Mouse (Mus musculus) CH12.LX (cell line): ENCODE results near the gene Rbm48. TPM values are rescaled to one million over a fixed set of nuclear protein-coding genes. Genes with fewer than 3 reads are reported as not detected.

Source experiments
- DNase-seq: peaks from one replicate; pipeline ENCODE4 v3.0.0-alpha.2; 2013; ENCODE audit errors: extremely low read depth
- H3K27ac ChIP-seq: 2 replicates; pipeline ENCODE4 v1.5.1; 2012; ENCODE audit warnings: low read depth, mild to moderate bottlenecking, control low read depth, moderate library complexity; ENCODE audit not compliant: insufficient read depth
- H3K27me3 ChIP-seq: replicated peaks from 2 replicates; pipeline ENCODE3; 2012; ENCODE audit warnings: inconsistent platforms
- H3K36me3 ChIP-seq, 2 experiments: replicated peaks in 1 of 2; 2 replicates each; pipeline versions ENCODE3 to v1.6.1; 2012; ENCODE audit warnings: inconsistent platforms in 1 of 2, low read length in 1 of 2, mild to moderate bottlenecking in 1 of 2, mixed read lengths in 1 of 2, moderate library complexity in 1 of 2; ENCODE audit not compliant: control insufficient read depth in 1 of 2, insufficient read depth in 1 of 2
- H3K4me1 ChIP-seq, 2 experiments: 2 replicates each; pipeline ENCODE4 v1.6.1; 2012; ENCODE audit warnings: inconsistent platforms in 1 of 2, moderate library complexity in 1 of 2; ENCODE audit not compliant: insufficient read depth in 2 of 2, control insufficient read depth in 1 of 2
- H3K4me2 ChIP-seq: 2 replicates; pipeline ENCODE4 v1.6.1; 2012; ENCODE audit warnings: low read depth, mild to moderate bottlenecking, control low read depth; ENCODE audit not compliant: poor library complexity, insufficient read depth, severe bottlenecking
- H3K4me3 ChIP-seq, 3 experiments: fragments of 150-350 bp in 1 of 3; sonication (generic) in 1 of 3; replicated peaks in 1 of 3; 2 replicates each; pipeline versions ENCODE3 to v1.5.1; 2011 to 2012; ENCODE audit warnings: low read depth in 2 of 3, low read length in 2 of 3, mild to moderate bottlenecking in 2 of 3, moderate library complexity in 2 of 3, control low read depth in 1 of 3, improper control_type of control experiment in 1 of 3, inconsistent platforms in 1 of 3, mixed read lengths in 1 of 3; ENCODE audit not compliant: poor library complexity in 1 of 3
- H3K79me2 ChIP-seq: replicated peaks from 2 replicates; pipeline ENCODE4 v1.6.1; 2012; ENCODE audit warnings: mild to moderate bottlenecking, moderate library complexity; ENCODE audit not compliant: control insufficient read depth, poor library complexity, insufficient read depth, severe bottlenecking; ENCODE audit errors: extremely low read depth
- H3K9ac ChIP-seq: 2 replicates; pipeline ENCODE4 v1.6.1; 2012; ENCODE audit warnings: low read depth, mild to moderate bottlenecking, control low read depth, moderate library complexity; ENCODE audit not compliant: insufficient read depth
- H3K9me3 ChIP-seq: replicated peaks from 2 replicates; pipeline ENCODE3; 2012; ENCODE audit warnings: low read length, inconsistent platforms, mixed read lengths
- CHD1 ChIP-seq: IDR thresholded peaks from 2 replicates; pipeline ENCODE4 v1.6.1; 2012; ENCODE audit warnings: low read depth, low read length, improper control_type of control experiment, inconsistent platforms
- ETS1 ChIP-seq: conservative IDR thresholded peaks from 2 replicates; pipeline ENCODE4 v1.6.1; 2012; ENCODE audit warnings: low read depth, mild to moderate bottlenecking, inconsistent platforms, low read length, improper control_type of control experiment, moderate library complexity
- HCFC1 ChIP-seq: IDR thresholded peaks from 2 replicates; pipeline ENCODE4 v1.6.1; 2012; ENCODE audit warnings: low read depth, mild to moderate bottlenecking, inconsistent platforms, low read length, improper control_type of control experiment
- IRF4 ChIP-seq: IDR thresholded peaks from 2 replicates; pipeline ENCODE4 v1.6.1; 2014; ENCODE audit warnings: low read depth, mild to moderate bottlenecking, inconsistent platforms, low read length, improper control_type of control experiment
- JUN ChIP-seq: IDR thresholded peaks from 2 replicates; pipeline ENCODE4 v1.6.1; 2011; ENCODE audit warnings: low read depth, mild to moderate bottlenecking, low read length, improper control_type of control experiment, moderate library complexity; ENCODE audit not compliant: insufficient read depth
- JUND ChIP-seq: conservative IDR thresholded peaks from 2 replicates; pipeline ENCODE4 v1.6.1; 2011; ENCODE audit warnings: low read depth, low read length, improper control_type of control experiment
- MAFK ChIP-seq: IDR thresholded peaks from 2 replicates; pipeline ENCODE4 v1.6.1; 2011; ENCODE audit warnings: low read length, improper control_type of control experiment; ENCODE audit not compliant: insufficient replicate concordance
- MAX ChIP-seq: IDR thresholded peaks from 2 replicates; pipeline ENCODE4 v1.6.1; 2011; ENCODE audit warnings: low read length, improper control_type of control experiment
- MAZ ChIP-seq: IDR thresholded peaks from 2 replicates; pipeline ENCODE4 v1.6.1; 2012; ENCODE audit warnings: low read depth, mild to moderate bottlenecking, inconsistent platforms, low read length, improper control_type of control experiment, moderate library complexity
- MXI1 ChIP-seq: IDR thresholded peaks from 2 replicates; pipeline ENCODE4 v1.6.1; 2011; ENCODE audit warnings: mild to moderate bottlenecking, low read depth, low read length, improper control_type of control experiment
- NELFE ChIP-seq: IDR thresholded peaks from 2 replicates; pipeline ENCODE4 v1.6.1; 2011; ENCODE audit warnings: low read depth, low read length, improper control_type of control experiment
- PAX5 ChIP-seq: IDR thresholded peaks from 2 replicates; pipeline ENCODE4 v1.6.1; 2012; ENCODE audit warnings: low read length, inconsistent platforms, mixed read lengths
- POLR2A ChIP-seq: IDR thresholded peaks from 2 replicates; pipeline ENCODE4 v1.6.1; 2011; ENCODE audit warnings: low read depth, mild to moderate bottlenecking, improper control_type of control experiment, low read length
- RAD21 ChIP-seq: IDR thresholded peaks from 2 replicates; pipeline ENCODE4 v1.6.1; 2011; ENCODE audit warnings: low read depth, mild to moderate bottlenecking, low read length, improper control_type of control experiment, moderate library complexity
- RCOR1 ChIP-seq: conservative IDR thresholded peaks from 2 replicates; pipeline ENCODE4 v1.6.1; 2012; ENCODE audit warnings: low read depth, mild to moderate bottlenecking, inconsistent platforms, low read length, improper control_type of control experiment
- SIN3A ChIP-seq: IDR thresholded peaks from 2 replicates; pipeline ENCODE4 v1.6.1; 2012; ENCODE audit warnings: low read length, improper control_type of control experiment, inconsistent platforms
- TCF12 ChIP-seq: IDR thresholded peaks from 2 replicates; pipeline ENCODE4 v1.6.1; 2014; ENCODE audit warnings: low read depth, mild to moderate bottlenecking, inconsistent platforms, low read length, improper control_type of control experiment
- UBTF ChIP-seq: IDR thresholded peaks from 2 replicates; pipeline ENCODE4 v1.6.1; 2012; ENCODE audit warnings: low read depth, mild to moderate bottlenecking, inconsistent platforms, low read length, improper control_type of control experiment, moderate library complexity
- ZC3H11A ChIP-seq: IDR thresholded peaks from 2 replicates; pipeline ENCODE4 v1.6.1; 2012; ENCODE audit warnings: low read depth, mild to moderate bottlenecking, inconsistent platforms, low read length, improper control_type of control experiment
- ZKSCAN1 ChIP-seq: IDR thresholded peaks from 2 replicates; pipeline ENCODE4 v1.6.1; 2012; ENCODE audit warnings: low read depth, inconsistent platforms, low read length, improper control_type of control experiment, borderline replicate concordance
- dilution Hi-C: fragments of 300-500 bp; cut with MboI; formaldehyde crosslinking; loops from 2 replicates; pipeline ENCODE4 v1.14.3; 2020; ENCODE audit warnings: low sequenced_read_pairs; ENCODE audit not compliant: extremely low pct_unique_long_range_greater_than_20kb, extremely low pct_ligation_motif_present
- in situ Hi-C: fragments of 300-500 bp; cut with MboI; formaldehyde crosslinking; loops from 3 replicates; pipeline ENCODE4 v1.14.3; 2019; ENCODE audit warnings: low sequenced_read_pairs, low pct_ligation_motif_present, low pct_unique_long_range_greater_than_20kb, mixed read lengths
- polyA plus RNA-seq: library from polyadenylated mRNA; unstranded; fragments of >175 nt; gene quantifications from 2 replicates; pipeline ENCODE4 v1.2.1, GENCODE M21; 2012; ENCODE audit warnings: low read depth; ENCODE audit not compliant: insufficient read length
- total RNA-seq, 2 experiments: library from RNA; depleted of rRNA; stranded (reverse); fragments of 300-350 nt in 1 of 2; fragments of >200 nt in 1 of 2; gene quantifications; 2 replicates each; pipeline ENCODE4 v1.2.3; 2012 to 2014

Gene Rbm48
- total and polyA plus RNA-seq, 3 experiments, result 8.7 to 15.9 (median 14.2) TPM

DNA sequence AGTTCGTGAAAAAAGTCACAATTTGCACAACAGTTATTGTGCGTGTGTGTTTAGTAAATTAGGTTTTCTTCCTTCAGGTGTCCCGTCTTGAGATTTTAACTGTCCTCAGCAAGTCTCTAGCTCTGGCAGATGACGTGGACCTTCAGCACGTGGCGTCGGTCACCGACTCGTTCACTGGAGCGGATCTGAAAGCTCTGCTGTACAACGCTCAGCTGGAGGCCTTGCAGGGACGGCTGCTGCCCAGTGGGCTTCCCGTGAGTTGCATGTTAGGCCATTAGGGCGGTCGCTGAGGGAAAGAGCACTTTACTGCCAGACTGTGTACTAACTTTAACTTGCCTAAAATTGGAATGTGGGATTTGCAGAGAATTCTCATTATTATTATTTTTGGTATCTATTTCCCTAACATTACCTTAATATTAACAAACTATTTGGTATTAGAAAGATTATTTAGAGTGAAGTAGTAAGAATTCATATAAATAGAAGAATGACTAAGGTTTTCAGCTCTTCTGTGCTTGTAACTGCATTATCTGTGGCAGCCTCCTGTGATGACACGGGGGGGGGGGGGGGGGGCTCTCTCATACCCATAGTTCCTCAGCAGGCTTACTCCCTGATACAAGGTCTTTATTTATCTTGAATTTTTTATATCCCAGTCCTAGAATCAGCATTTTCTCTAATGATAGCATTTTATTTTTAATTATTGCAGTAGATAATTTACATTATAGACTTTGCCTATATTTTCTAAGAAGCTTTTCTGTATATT is 35.3 kb upstream of the Rbm48 start:
- in situ Hi-C loops (loop anchor here (25.0 kb wide), 1 partner anchor 556 kb away; the partner anchor contains the start of gene Mterf1b), dilution Hi-C loops (no loop called here)
- no peak overlapping the region for H3K9ac ChIP-seq
- TF ChIP-seq HCFC1 (no peak), ZC3H11A (no peak), MXI1 (no peak), ZKSCAN1 (no peak), RAD21 (no peak)
- no peak overlapping the region for H3K4me3 ChIP-seq
- peaks cover 0 to 3% of the 10 kb centered on the region in 2 experiments; a peak in 1 of 4 replicates for H3K4me1 ChIP-seq
- peaks cover 12 to 65% of the 10 kb centered on the region in 2 experiments for H3K36me3 ChIP-seq
- no peaks in the 10 kb centered on the region for H3K9me3 ChIP-seq
- no peak for DNase-seq
- H3K27ac ChIP-seq, result no peak overlapping the region
- H3K79me2 ChIP-seq, result no peaks in the 10 kb centered on the region
- H3K4me2 ChIP-seq, result no peak overlapping the region
- no peaks in the 10 kb centered on the region for H3K27me3 ChIP-seq

DNA sequence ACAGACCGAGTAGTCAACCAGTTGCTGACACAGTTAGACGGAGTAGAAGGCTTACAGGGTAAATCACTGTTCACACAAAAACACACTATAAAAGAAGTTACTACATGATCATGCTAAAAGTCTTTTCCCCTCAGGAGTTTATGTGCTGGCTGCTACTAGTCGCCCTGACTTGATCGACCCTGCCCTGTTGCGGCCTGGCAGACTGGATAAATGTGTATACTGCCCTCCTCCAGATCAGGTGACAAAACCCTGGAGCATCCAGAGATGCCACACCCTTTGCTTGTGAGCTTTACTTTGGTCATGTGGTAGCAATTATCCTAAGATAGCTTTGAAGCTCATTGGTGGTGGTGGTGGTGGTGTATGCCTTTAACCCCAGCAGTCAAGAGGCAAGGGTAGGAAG is 33.7 kb upstream of the Rbm48 start:
- H3K9me3 ChIP-seq, result no peaks in the 10 kb centered on the region
- TF ChIP-seq PAX5 (no peak), RAD21 (no peak), IRF4 (no peak), POLR2A (no peak), NELFE (no peak), JUND (no peak), TCF12 (no peak), MAFK (no peak), MAX (no peak), JUN (no peak), UBTF (no peak), SIN3A (no peak), RCOR1 (no peak), MAZ (no peak), HCFC1 (no peak), CHD1 (no peak), ETS1 (no peak)
- H3K27ac ChIP-seq, result no peak overlapping the region
- no peak for DNase-seq
- no peak overlapping the region for H3K4me3 ChIP-seq
- H3K27me3 ChIP-seq, result no peaks in the 10 kb centered on the region
- dilution Hi-C loops, result no loop called here
- no peak overlapping the region for H3K9ac ChIP-seq
- in situ Hi-C loops, result loop anchor here (25.0 kb wide), 1 partner anchor 557 kb away; the partner anchor contains the start of gene Mterf1b
- peaks cover 0 to 3% of the 10 kb centered on the region in 2 experiments; a peak in 1 of 4 replicates for H3K4me1 ChIP-seq
- H3K4me2 ChIP-seq, result no peak overlapping the region
- no peaks in the 10 kb centered on the region for H3K79me2 ChIP-seq
- H3K36me3 ChIP-seq, result peaks cover 15 to 66% of the 10 kb centered on the region in 2 experiments
